Mouse (Mus musculus): Measurements from ENCODE around the gene Bloc1s1. TPM values are rescaled to one million over a fixed set of nuclear protein-coding genes. Genes with fewer than 3 reads are reported as not detected.

Gene Bloc1s1
- total RNA-seq, 2 experiments from 2014 or later, result 165 to 212 TPM

- no peak for ATAC-seq (ENCODE audit: poor library complexity, severe bottlenecking)
Measured at GRCm38 (mm10) chr10:128933574-128933973, 9.7 kb upstream of the Bloc1s1 start, which contains the start of gene Itga7. Gene Itga7, plus strand, starts transcription at chr10:128933818.

DNA sequence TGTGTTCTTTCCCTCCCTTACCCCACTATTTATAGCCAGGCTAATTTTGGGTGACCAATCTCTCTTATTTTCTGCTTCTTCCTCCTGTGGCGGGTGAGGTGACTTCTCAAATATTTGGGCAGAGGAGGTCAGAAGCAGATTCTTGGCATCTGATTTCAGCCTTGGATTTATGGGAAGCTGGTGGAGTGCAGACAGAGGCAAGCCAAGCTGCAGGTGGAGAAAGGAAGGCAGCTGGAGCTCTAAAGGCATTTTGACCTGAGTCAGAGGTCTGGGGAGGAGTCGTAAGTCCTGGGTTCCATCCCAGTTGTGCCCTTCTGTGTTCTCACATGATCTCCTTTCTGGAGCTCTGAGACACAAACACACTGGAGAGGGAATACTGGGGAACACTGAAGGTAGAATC is 7.6 kb upstream of the Bloc1s1 start:
- no peak for ATAC-seq (ENCODE audit: poor library complexity, severe bottlenecking)

DNA sequence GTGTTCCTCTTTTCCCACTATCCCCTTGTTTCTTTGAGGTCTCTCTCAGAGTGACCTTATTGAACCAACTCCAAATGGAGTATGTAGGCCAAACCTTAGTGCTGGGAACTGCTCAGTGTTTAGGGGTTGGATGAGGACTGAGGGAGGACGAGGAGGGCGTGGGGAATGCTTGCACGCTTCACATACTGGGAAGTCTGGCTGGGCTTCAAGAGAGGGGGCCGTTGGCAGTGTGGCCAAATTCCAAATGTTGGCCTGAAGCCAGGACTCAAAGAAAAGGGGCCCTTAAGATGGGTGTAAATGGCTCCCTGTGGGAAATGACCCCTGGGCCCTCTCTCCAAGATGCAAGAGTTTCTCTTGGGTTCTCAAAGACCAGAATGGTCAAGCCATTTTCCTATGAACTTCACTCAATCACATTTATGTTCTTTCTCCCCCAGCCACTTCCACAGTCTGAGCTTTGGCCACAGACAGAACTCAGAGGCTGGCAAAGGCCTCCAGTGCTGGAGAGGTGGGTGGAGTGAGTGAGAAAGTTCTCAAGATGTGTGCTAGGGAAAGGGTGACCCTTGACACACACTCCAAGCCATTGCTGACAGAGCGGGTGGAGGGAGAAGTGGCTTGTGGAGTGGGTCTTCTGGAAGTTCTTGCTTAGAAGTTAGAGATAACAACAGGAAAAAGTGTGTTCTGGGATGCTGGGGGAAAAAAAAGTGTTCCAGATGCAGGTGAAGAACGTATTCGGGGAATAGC is 6.0 kb upstream of the Bloc1s1 start:
- no peak for ATAC-seq (ENCODE audit: poor library complexity, severe bottlenecking)

GRCm38 (mm10) chr10:128928356-128928755 is 4.5 kb upstream of the Bloc1s1 start:
- no peak for ATAC-seq (ENCODE audit: poor library complexity, severe bottlenecking)

DNA sequence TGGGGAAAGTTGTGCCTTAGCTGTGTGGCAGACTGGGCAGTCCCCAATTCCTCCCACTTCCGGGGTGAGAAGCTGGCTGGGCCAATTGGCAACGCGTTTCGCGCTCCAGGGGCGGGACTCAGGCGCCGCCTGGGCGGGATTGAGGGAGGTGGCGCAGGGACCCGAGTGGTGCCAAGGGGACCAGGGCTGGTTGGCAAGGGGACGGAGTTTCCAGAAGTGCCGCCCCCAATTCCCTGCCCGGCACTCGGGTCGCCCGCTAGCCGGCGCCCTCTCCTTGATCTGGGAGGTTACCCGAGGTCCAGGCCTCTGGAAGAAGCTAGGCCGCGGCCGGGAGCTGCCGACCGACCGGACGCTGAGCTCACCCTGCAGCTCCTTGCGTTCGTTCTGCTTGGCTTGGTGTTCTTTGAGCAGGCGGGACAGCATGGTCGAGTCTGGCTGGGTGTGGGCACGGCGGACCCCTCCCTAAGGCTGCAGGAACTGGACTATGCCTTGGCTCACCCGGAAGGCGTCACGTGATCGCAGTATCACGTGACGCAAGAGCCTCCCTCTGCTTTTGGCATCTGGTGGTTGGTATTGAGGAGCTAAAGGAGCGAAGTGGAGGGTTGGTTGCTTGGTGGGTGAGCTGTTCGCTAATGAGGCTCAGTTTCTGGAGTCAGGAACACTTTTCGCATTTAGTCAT is 683 bp downstream of the Bloc1s1 start:
- peak; percentile 97 for ATAC-seq (ENCODE audit: poor library complexity, severe bottlenecking)

DNA sequence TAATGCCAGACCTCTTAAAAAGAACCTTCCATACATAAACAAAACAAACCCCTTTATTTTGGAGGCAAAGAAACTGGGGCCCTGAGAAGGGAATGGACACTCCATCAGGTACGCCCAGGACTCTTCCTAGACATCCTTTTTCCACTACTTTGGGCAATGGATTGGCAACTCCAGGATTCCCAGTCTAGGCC is 1.1 kb downstream of the Bloc1s1 start, which contains the start of gene Rdh5:
TSS of gene Rdh5 (minus strand) at position 67 of the 191 bp plus-strand sequence.
- no peak for ATAC-seq (ENCODE audit: poor library complexity, severe bottlenecking)

DNA sequence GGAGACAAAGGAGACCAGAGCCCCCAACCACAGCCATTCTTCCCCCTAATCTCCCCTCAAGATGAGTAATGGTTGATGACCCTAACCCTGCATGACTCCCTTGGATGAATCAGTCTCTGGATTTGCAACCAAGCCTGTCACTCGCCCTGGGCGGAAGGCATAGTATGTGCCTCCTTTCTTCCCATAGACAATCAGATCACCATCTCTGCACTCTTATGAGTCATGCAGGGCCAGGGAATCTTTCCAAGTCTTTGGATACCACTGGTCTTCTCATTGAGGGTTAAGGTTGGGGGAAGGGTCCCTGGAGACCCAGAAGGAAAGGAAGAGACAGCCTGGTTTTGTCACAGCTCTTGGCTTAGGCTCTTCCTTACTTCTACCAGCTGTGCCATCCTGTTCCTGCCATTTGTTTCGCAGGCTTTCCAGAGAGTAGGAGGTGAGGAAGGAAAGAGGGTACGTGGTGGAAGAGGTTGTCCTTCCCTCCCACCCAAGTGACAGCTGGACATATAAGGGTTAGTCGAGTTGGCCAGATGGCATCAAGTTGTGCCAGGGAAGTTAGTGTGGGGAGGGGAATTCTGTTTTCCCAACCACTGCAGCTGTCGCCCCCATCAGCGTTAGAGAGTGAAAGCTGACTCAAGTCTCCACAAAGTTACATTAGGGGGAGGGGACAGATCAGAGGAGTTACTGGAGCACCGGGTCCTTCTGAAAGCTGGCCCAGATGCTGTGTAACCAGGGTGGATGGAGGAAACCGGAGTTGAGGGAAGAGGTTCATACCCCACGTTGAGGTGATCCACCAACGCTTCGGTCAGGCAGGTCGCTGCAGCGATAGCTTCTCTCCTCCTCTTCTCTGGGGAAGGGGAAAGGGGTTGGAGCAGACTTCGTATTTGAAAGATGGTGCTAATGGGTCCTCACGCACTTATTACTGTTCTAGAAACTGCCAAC is 1.7 kb downstream of the Bloc1s1 start:
- ATAC-seq (ENCODE audit: poor library complexity, severe bottlenecking), result no peak

GRCm38 (mm10) chr10:128921251-128921650 is 2.6 kb downstream of the Bloc1s1 start:
- no peak for ATAC-seq (ENCODE audit: poor library complexity, severe bottlenecking)

DNA sequence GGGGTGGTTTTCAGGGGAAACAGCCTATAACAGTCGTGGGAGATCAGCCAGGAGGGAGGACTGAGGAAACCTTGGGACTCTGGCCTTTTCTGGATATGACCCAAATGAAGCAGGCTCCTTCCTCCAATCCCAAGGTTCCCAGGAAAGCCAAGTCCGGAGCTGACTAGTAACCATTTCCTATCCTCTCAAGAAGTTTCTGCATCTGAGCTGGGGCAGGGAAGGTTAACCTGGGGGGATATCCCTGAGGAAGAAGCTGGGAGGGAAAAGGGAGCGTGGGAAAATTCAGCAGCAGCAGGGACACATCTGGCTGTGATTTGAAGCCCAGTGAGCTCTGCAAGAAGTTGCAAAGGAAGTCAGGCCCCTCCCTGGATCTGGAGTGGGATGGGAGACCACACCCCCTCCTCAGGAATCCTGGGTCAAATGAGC is 3.1 kb downstream of the Bloc1s1 start:
- no peak for ATAC-seq (ENCODE audit: poor library complexity, severe bottlenecking)

DNA sequence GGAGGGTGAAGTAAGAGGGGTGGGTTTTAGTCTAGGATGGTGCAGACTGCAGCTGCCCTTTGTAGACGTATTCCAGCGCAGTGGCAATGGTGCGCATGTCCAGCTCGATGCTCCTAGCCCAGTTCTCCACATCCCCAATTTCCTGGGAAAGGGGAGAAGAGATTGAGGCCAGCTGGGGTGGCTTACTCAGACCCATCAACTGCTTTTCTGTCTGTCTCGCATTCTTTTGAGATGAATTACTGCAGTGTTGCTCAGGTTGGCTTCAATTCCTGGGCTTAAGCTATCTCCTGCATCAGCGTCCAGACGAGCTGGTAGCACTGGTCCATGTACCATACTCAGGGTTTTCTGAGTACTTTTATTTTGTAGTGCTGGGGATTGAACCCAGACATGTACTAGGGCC is 3.9 kb downstream of the Bloc1s1 start:
- no peak for ATAC-seq (ENCODE audit: poor library complexity, severe bottlenecking)

DNA sequence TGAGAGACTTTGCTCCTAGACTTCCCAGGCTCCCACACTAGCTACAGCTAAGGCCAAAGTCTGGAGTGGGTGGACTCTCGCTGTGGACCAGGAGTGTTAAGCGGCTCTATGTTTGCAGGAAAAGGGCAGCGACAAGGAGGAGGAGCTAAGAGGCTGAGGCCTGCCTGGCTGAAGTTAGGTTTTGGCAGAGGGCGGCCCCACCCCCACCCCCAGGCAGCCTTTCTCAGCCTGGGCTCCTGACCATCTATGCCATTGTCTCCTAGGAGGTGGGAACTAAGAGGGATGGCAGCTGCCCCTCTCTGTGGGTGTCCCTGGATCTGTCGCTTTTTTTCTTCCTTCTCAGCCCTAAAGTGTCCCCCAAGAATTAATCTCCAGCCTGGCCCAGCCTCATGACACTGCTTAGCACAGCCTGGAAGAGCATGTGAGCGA is 4.6 kb downstream of the Bloc1s1 start:
- ATAC-seq (ENCODE audit: poor library complexity, severe bottlenecking), result no peak

DNA sequence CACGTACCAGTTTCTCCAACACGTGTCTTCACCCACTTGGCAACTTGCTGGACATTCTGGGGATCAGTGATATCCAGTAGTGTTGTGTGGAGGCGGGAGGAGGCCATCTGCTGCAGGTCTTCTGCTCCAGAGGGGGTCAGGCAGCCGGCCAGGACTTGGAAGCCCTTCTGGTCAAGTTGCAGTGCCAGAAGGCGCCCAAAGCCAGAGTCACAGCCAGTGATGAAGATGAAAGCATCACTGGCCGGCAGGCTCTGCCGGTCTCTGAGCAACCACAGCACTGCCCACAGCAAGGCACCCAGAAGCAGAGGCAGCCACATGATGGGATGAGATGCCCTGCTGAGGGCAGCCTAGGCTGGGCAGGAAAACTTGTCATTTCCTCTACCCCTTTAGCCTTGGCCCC is 5.6 kb downstream of the Bloc1s1 start:
- no peak for ATAC-seq (ENCODE audit: poor library complexity, severe bottlenecking)

- ATAC-seq (ENCODE audit: poor library complexity, severe bottlenecking), result no peak
Measured at GRCm38 (mm10) chr10:128917400-128917799, 6.4 kb downstream of the Bloc1s1 start.

- no peak for ATAC-seq (ENCODE audit: poor library complexity, severe bottlenecking)
Measured at GRCm38 (mm10) chr10:128916665-128917064, 7.2 kb downstream of the Bloc1s1 start.

DNA sequence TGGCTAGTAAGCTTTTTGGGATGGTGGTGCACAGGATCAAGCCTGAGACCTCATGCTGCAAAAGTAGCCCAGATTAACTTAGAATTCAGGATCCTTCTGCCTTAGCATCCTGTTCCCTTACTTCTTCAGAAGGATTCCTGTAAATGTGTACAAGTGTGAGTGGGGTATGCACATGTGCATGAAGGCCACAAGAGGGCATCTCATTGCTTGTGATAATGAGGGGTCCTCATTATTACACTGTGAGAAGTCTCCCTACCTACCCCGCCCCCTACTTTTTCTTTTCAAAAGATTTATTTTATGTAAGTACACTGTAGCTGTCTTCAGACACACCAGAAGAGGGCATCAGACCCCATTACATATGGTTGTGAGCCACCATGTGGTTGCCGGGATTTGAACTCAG is 8.3 kb downstream of the Bloc1s1 start:
- no peak for ATAC-seq (ENCODE audit: poor library complexity, severe bottlenecking)

- ATAC-seq (ENCODE audit: poor library complexity, severe bottlenecking), result no peak
Measured at GRCm38 (mm10) chr10:128913696-128914095, 10.1 kb downstream of the Bloc1s1 start.

- peak; percentile 55 for ATAC-seq (ENCODE audit: poor library complexity, severe bottlenecking)
Measured at GRCm38 (mm10) chr10:128913219-128913618, 10.6 kb downstream of the Bloc1s1 start.

- no peak for ATAC-seq (ENCODE audit: poor library complexity, severe bottlenecking)
Measured at GRCm38 (mm10) chr10:128912791-128913190, 11.0 kb downstream of the Bloc1s1 start.

DNA sequence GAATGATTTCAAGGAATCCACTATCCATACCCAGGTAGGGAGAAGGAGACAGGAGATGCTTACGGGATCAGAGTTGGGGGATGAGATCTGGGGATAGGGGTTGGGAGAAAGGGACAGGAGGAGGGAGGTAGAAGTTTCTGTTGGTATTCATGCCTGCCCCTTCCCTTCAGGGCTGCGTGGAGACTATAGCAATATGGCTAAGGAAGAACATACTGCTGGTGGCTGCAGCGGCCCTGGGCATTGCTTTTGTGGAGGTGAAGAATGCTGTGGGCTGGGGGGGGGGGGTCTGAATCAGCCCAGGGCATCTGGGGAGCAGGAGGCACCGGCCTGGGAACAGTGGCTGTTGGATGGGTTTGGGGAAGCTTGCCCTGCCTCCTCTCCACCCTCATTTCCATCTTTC is 11.6 kb downstream of the Bloc1s1 start:
- ATAC-seq (ENCODE audit: poor library complexity, severe bottlenecking), result no peak

DNA sequence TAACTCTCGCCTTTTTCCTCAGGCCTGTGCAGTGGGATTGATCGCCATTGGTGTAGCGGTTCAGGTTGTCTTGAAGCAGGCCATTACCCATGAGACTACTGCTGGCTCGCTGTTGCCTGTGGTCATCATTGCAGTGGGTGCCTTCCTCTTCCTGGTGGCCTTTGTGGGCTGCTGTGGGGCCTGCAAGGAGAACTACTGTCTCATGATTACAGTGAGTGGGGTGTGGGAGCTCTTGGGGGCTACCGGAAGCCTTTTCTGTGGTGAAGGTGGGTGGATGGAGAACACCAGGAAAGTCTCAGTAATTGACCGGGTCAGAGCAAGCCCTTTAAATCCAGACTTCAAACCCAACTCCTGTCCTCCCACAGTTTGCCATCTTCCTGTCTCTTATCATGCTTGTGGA is 12.4 kb downstream of the Bloc1s1 start:
- peak; percentile 51 for ATAC-seq (ENCODE audit: poor library complexity, severe bottlenecking)

DNA sequence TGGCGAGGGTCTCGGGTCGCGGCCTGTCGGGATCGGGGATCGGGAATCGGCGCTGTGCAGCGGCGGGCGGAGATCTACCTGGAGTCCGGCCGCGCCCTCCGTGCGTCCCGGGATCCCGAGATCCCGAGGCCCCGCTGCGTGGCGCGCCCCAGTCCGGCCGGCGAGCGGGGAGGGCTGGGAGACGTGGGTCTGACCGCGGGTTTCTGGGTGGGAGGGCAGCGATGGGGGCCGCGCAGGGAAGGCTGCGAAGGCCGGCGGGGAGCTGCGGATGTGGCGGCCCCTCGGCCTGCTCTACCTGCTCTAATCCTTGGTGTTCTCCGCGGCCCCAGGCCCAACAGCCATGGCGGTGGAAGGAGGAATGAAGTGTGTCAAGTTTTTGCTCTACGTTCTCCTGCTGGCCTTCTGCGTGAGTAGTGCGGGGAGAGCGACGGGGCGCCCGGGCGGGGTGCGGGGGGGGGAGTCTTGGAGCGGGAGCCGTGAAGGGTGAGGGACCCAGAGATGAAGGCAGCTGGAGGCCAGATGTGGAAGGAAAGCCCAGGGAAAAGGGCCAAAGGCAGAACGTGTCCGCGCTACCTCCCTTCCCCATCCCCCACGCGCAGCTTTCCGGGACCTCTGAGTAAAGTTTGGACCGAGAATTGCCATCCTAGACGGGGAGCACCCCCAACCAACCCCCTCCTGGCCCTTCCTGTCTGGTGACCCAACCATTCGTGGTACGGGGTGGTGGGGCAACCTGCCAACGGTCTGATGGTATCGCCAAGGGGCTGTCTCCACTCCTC is 13.6 kb downstream of the Bloc1s1 start:
- ATAC-seq (ENCODE audit: poor library complexity, severe bottlenecking), result peak; percentile 45
